Mouse (Mus musculus): ENCODE data around the gene Spert. TPM values are rescaled to one million over a fixed set of nuclear protein-coding genes. Genes with fewer than 3 reads are reported as not detected.

Gene Spert
- total RNA-seq, 2 experiments from 2014 or later = not detected

GRCm38 (mm10) chr14:75565534-75566140 lies 27.3 kb downstream of the Spert start:
- TF ChIP-seq CTCF (conservative IDR thresholded peaks at IDR 0.05) = peak; percentile 32
- Histone ChIP-seq H3K27ac (peak overlapping the region; percentile 30), H3K4me3 (no peak overlapping the region)
- peak; percentile 43 to 66 for DNase-seq (ENCODE audit: low spot score in 2 of 2)

GRCm38 (mm10) chr14:75561577-75562331 lies 31.2 kb downstream of the Spert start:
- peak; percentile 70 for TF ChIP-seq CTCF (conservative IDR thresholded peaks at IDR 0.05)
- Histone ChIP-seq H3K4me3 (no peak overlapping the region), H3K27ac (no peak overlapping the region)
- no peak for DNase-seq (ENCODE audit: low spot score in 2 of 2)

GRCm38 (mm10) chr14:75541731-75542130 lies 51.2 kb downstream of the Spert start:
- no peak overlapping the region for H3K4me3 ChIP-seq
- no peak for TF ChIP-seq CTCF (conservative IDR thresholded peaks at IDR 0.05)
- H3K27ac ChIP-seq = no peak overlapping the region

GRCm38 (mm10) chr14:75540996-75541350 lies 51.9 kb downstream of the Spert start:
- no peak overlapping the region for H3K27ac ChIP-seq
- no peak for TF ChIP-seq CTCF (conservative IDR thresholded peaks at IDR 0.05)
- H3K4me3 ChIP-seq = no peak overlapping the region
- no peak for DNase-seq (ENCODE audit: low spot score in 2 of 2)

More at GRCm38 (mm10) chr14:75541731-75542130, 51.2 kb downstream of the Spert start:
- DNase-seq (ENCODE audit: low spot score in 2 of 2) = no peak

GRCm38 (mm10) chr14:75540216-75540995 lies 52.5 kb downstream of the Spert start:
- no peak for TF ChIP-seq CTCF (conservative IDR thresholded peaks at IDR 0.05)
- Histone ChIP-seq H3K27ac (no peak overlapping the region), H3K4me3 (no peak overlapping the region)
- DNase-seq (ENCODE audit: low spot score in 2 of 2) = no peak

- DNase-seq (ENCODE audit: low spot score in 2 of 2) = no peak
- Histone ChIP-seq H3K27ac (no peak overlapping the region), H3K4me3 (no peak overlapping the region)
- TF ChIP-seq CTCF (conservative IDR thresholded peaks at IDR 0.05) = no peak
These were observed 53.7 kb downstream of the Spert start for GRCm38 (mm10) chr14:75539205-75539604.

Other genes starting within 250 kb of the Spert start
- gene Siah3, start 137.1 kb downstream of the Spert start, total RNA-seq (2021) = 1 to 10 TPM; 7.7 to 8.5 TPM
- not detected for gene Erich6b, start 49.1 kb upstream of the Spert start, total RNA-seq (2021)
- 10 to 100 TPM; 22.1 to 25.9 TPM for gene Cog3, start 161.4 kb upstream of the Spert start, total RNA-seq (2021)
- 10 to 100 TPM; 12.8 to 15.7 TPM for gene Slc25a30, start 193.9 kb upstream of the Spert start, total RNA-seq (2021)

Data from layer of hippocampus, adult 2 months (tissue).